In genomic region chr7:119875776-119876440, GRCm38 (mm10) we compare ENCODE assay signal across 10 mouse cellular contexts. TPM values are rescaled to one million over a fixed set of nuclear protein-coding genes. Genes with fewer than 3 reads are reported as not detected.
DNase-seq lines count a peak whose midpoint lies in the region; ATAC-seq lines count a peak whose summit lies in the region.
"Had no signal": no experiment of that assay in that cellular context is flagged by ENCODE, and none has a peak within 500 bp of the region (broad histone marks: within the 10 kb centered on the region; RNA-seq: fewer than 3 reads in every experiment).

No protein-coding gene starts in this region.

- H3K36me3 ChIP-seq in midbrain, embryonic 14.5 days (ENCODE audit: control insufficient read depth, insufficient read depth, low read length) = 0 out of 2 replicates have a peak, but pooled peaks cover 3% of the 10 kb centered on the region
- no peaks in the 10 kb centered on the region for H3K36me3 ChIP-seq in hindbrain, embryonic 11.5 days (ENCODE audit: control insufficient read depth, insufficient read depth, low read length)

- no peak overlapping the region for H3K4me2 ChIP-seq in midbrain, embryonic 14.5 days (ENCODE audit: low read length)
- H3K4me2 ChIP-seq in hindbrain, embryonic 11.5 days (replicated peaks; ENCODE audit: low read depth, low read length) = no peak overlapping the region
- H3K4me2 ChIP-seq: forebrain, embryonic 15.5 days had no signal

- peaks cover 4% of the 10 kb centered on the region; the same call in 1 of the 2 replicates for H3K4me1 ChIP-seq in midbrain, embryonic 14.5 days (ENCODE audit: control insufficient read depth, insufficient read depth, low read length)
- H3K4me1 ChIP-seq in hindbrain, embryonic 11.5 days (replicated peaks; ENCODE audit: control insufficient read depth, insufficient read depth, low read length) = no peaks in the 10 kb centered on the region
- H3K4me1 ChIP-seq: forebrain, embryonic 15.5 days had no signal

- no peaks in the 10 kb centered on the region for H3K9me3 ChIP-seq in midbrain, embryonic 14.5 days (ENCODE audit: control insufficient read depth, low read length)
- H3K9me3 ChIP-seq in hindbrain, embryonic 11.5 days (ENCODE audit: control insufficient read depth, low read length) = no peaks in the 10 kb centered on the region
- H3K9me3 ChIP-seq: forebrain, embryonic 15.5 days had no signal

- no peaks in the 10 kb centered on the region for H3K27me3 ChIP-seq in midbrain, embryonic 14.5 days (ENCODE audit: control insufficient read depth, insufficient read depth, low read length)
- H3K27me3 ChIP-seq in hindbrain, embryonic 11.5 days (ENCODE audit: control insufficient read depth, insufficient read depth, low read length) = no peaks in the 10 kb centered on the region
- H3K27me3 ChIP-seq: forebrain, embryonic 15.5 days had no signal

- WGBS in midbrain, embryonic 14.5 days = 50% methylated on average over 3 of the region's 3 CpGs
- WGBS in hindbrain, embryonic 11.5 days = 45% methylated on average over 3 of the region's 3 CpGs

- H3K4me3 ChIP-seq in midbrain, embryonic 14.5 days (replicated peaks; ENCODE audit: low read depth, low read length) = no peak overlapping the region
- no peak overlapping the region for H3K4me3 ChIP-seq in hindbrain, embryonic 11.5 days (ENCODE audit: low read depth, low read length)
- H3K4me3 ChIP-seq: forebrain, embryonic 15.5 days had no signal

- peak; percentile 29 to 60 for DNase-seq in layer of hippocampus, adult 18-20 months (ENCODE audit: low spot score in 2 of 2)
- no peak for DNase-seq in layer of hippocampus, postnatal 25 days (ENCODE audit: extremely low spot score in 1 of 2, low spot score in 1 of 2)
- DNase-seq in cerebellum, adult 9-10 months = peak; percentile 46
- peak; percentile 90 for DNase-seq in kidney, adult 9 months
- peak; percentile 68 to 71 for DNase-seq in right cerebral cortex, adult 2 months (ENCODE audit: low spot score in 2 of 2)
- no peak for DNase-seq in midbrain, embryonic 14.5 days
- no peak for DNase-seq in hindbrain, embryonic 11.5 days (ENCODE audit: low spot score)
- DNase-seq: lung, postnatal 4 days had no signal

- ATAC-seq in erythroblast, adult 5-6 weeks (replicated peaks; ENCODE audit: low FRiP score, poor library complexity, severe bottlenecking) = no peak
- ATAC-seq in midbrain, embryonic 14.5 days (ENCODE audit: low FRiP score, low TSS enrichment) = no peak
- ATAC-seq in hindbrain, embryonic 11.5 days (ENCODE audit: low FRiP score) = no peak
- ATAC-seq: forebrain, embryonic 15.5 days had no signal

- H3K9ac ChIP-seq in midbrain, embryonic 14.5 days (replicated peaks; ENCODE audit: low read length) = no peak overlapping the region
- H3K9ac ChIP-seq in hindbrain, embryonic 11.5 days (ENCODE audit: low read depth, low read length) = no peak overlapping the region
- H3K9ac ChIP-seq: forebrain, embryonic 15.5 days had no signal

- no peak overlapping the region for H3K27ac ChIP-seq in midbrain, embryonic 14.5 days (replicated peaks; ENCODE audit: low read depth, low read length)
- no peak overlapping the region for H3K27ac ChIP-seq in hindbrain, embryonic 11.5 days (ENCODE audit: low read depth, low read length)
- H3K27ac ChIP-seq: forebrain, embryonic 15.5 days had no signal

RNA-seq across cellular contexts. Expression of gene Lyrm1, which starts 19.8 kb away (rescaled TPM):
- 10 to 100 TPM; 10.4 to 11.1 TPM for total RNA-seq in layer of hippocampus, adult 18-20 months (2021)
- 10 to 100 TPM; 10.4 TPM for total RNA-seq in layer of hippocampus, postnatal 25 days (2021)
- total RNA-seq in erythroblast, adult 5-6 weeks (2015; ENCODE audit: low replicate concordance) = not detected in 2 replicates
- 5.5 and 5.7 TPM in 2 replicates for total RNA-seq in erythroblast, adult 5-6 weeks (2017; ENCODE audit: low replicate concordance)
- polyA plus RNA-seq in midbrain, embryonic 14.5 days (2014; fragmentation: Nextera tagmentation; extraction: Ambion mirVana) = 22.8 and 23.7 TPM in 2 replicates
- 16.1 and 16.7 TPM in 2 replicates for polyA plus RNA-seq in hindbrain, embryonic 11.5 days (2014; fragmentation: Nextera tagmentation; extraction: Ambion mirVana)

RNA-seq across cellular contexts. Expression of gene Dcun1d3, which starts 20.2 kb away (rescaled TPM):
- total RNA-seq in layer of hippocampus, adult 18-20 months (2021) = 10 to 100 TPM; 24.8 to 28.7 TPM
- total RNA-seq in layer of hippocampus, postnatal 25 days (2021) = 10 to 100 TPM; 22.1 TPM
- 0.84 and 1.7 TPM in 2 replicates for total RNA-seq in erythroblast, adult 5-6 weeks (2015; ENCODE audit: low replicate concordance)
- 1.7 and 2.3 TPM in 2 replicates for total RNA-seq in erythroblast, adult 5-6 weeks (2017; ENCODE audit: low replicate concordance)
- polyA plus RNA-seq in midbrain, embryonic 14.5 days (2014; fragmentation: Nextera tagmentation; extraction: Ambion mirVana) = 12.2 and 15.1 TPM in 2 replicates
- polyA plus RNA-seq in hindbrain, embryonic 11.5 days (2014; fragmentation: Nextera tagmentation; extraction: Ambion mirVana) = 10.0 and 11.8 TPM in 2 replicates

Comparison
In these comparisons a context has a peak if more than half of its experiments do, and no peak if none do; other contexts are left out.
1. DNase-seq: peak in layer of hippocampus, adult 18-20 months (2 of 2), cerebellum, adult 9-10 months (single experiment), kidney, adult 9 months (single experiment) and right cerebral cortex, adult 2 months (2 of 2); none in layer of hippocampus, postnatal 25 days (0 of 2), midbrain, embryonic 14.5 days (single experiment) and hindbrain, embryonic 11.5 days (single experiment).
2. RNA of gene Dcun1d3, which starts 20.2 kb away (total RNA-seq): 24.8 to 28.7 TPM in layer of hippocampus, adult 18-20 months and 22.1 TPM in layer of hippocampus, postnatal 25 days; 0.84 to 2.3 TPM in erythroblast, adult 5-6 weeks; every median in the first group is over 4 times any median in the second.